ENCODE assay signal across 8 mouse cellular contexts in genomic region chr13:32864529-32864928, GRCm38 (mm10). TPM values are rescaled to one million over a fixed set of nuclear protein-coding genes. Genes with fewer than 3 reads are reported as not detected.
DNase-seq lines count a peak whose midpoint lies in the region; ATAC-seq lines count a peak whose summit lies in the region.
"Had no signal": no experiment of that assay in that cellular context is flagged by ENCODE, and none has a peak within 500 bp of the region (broad histone marks: within the 10 kb centered on the region; RNA-seq: fewer than 3 reads in every experiment).

No protein-coding gene starts in this region.

- ATAC-seq in CD4-positive, CD25-positive, alpha-beta regulatory T cell, adult 4 months, result peak; percentile 72
- ATAC-seq in activated CD4-positive, CD25-positive, alpha-beta regulatory T cell, adult 4 months, result peak; percentile 63
- peak; percentile 77 for ATAC-seq in inflammation-experienced regulatory T-cells, adult 6 months

- peak; percentile 35 for DNase-seq in CD4-positive helper T cell, adult 2 months (ENCODE audit: low read depth, low spot score)
- peak; percentile 25 for DNase-seq in induced T-regulatory cell, adult 2 months (ENCODE audit: low read depth)

RNA-seq across cellular contexts. Expression of gene Serpinb1a, which starts 13.5 kb away (rescaled TPM):
- 10 to 100 TPM; 12.7 to 13.2 TPM for polyA plus RNA-seq in CD4-positive, CD25-positive, alpha-beta regulatory T cell, adult 4 months (2017; shearing (Covaris generic))
- polyA plus RNA-seq in activated CD4-positive, CD25-positive, alpha-beta regulatory T cell, adult 4 months (2017; shearing (Covaris generic)), result 10 to 100 TPM; 20.2 to 24.3 TPM
- 10 to 100 TPM; 10.1 to 86.4 (median 28.2) TPM for polyA plus RNA-seq in inflammation-experienced regulatory T-cells, adult 6 months (2017; shearing (Covaris generic))
- polyA plus RNA-seq: G1E had no signal

RNA-seq across cellular contexts. Expression of gene Serpinb1c, which starts 33.5 kb away (rescaled TPM):
- polyA plus RNA-seq in CD4-positive, CD25-positive, alpha-beta regulatory T cell, adult 4 months (2017; shearing (Covaris generic)), result not detected
- polyA plus RNA-seq in activated CD4-positive, CD25-positive, alpha-beta regulatory T cell, adult 4 months (2017; shearing (Covaris generic)), result not detected
- not detected for polyA plus RNA-seq in inflammation-experienced regulatory T-cells, adult 6 months (2017; shearing (Covaris generic))
- polyA plus RNA-seq: adrenal gland, adult 2 months; brain, embryonic 14.5 days; G1E had no signal

Comparison
In these comparisons a context has a peak if more than half of its experiments do, and no peak if none do; other contexts are left out.
1. Peak in every context shown above with its lines: DNase-seq and ATAC-seq.